Mouse (Mus musculus) midbrain, embryonic 15.5 days (tissue): ENCODE measurements around the gene Gm49358. TPM values are rescaled to one million over a fixed set of nuclear protein-coding genes. Genes with fewer than 3 reads are reported as not detected.

ENCODE experiments used
- ATAC-seq: fragments of 200-750 bp; cut with Nextera tagmentation; replicated peaks from 2 replicates; pipeline ENCODE4 v1.8.0; 2017; ENCODE audit warnings: moderate TSS enrichment
- H3K27ac ChIP-seq: fragments of 300-500 bp; sonication (generic); 2 replicates; pipeline ENCODE4 v1.5.1; 2015; ENCODE audit warnings: mild to moderate bottlenecking, inconsistent platforms
- H3K27me3 ChIP-seq: fragments of 300-500 bp; sonication (generic); replicated peaks from 2 replicates; pipeline ENCODE4 v1.6.1; 2015; ENCODE audit warnings: inconsistent platforms
- H3K36me3 ChIP-seq: fragments of 300-500 bp; sonication (generic); replicated peaks from 2 replicates; pipeline ENCODE4 v1.6.1; 2015; ENCODE audit warnings: inconsistent platforms
- H3K4me1 ChIP-seq: fragments of 300-500 bp; sonication (generic); 2 replicates; pipeline ENCODE4 v1.6.1; 2015; ENCODE audit warnings: inconsistent platforms
- H3K4me2 ChIP-seq: fragments of 300-500 bp; sonication (generic); 2 replicates; pipeline ENCODE4 v1.6.1; 2015; ENCODE audit warnings: inconsistent platforms, mild to moderate bottlenecking, moderate library complexity
- H3K4me3 ChIP-seq: fragments of 300-500 bp; sonication (generic); 2 replicates; pipeline ENCODE4 v1.5.1; 2015; ENCODE audit warnings: mild to moderate bottlenecking, inconsistent platforms
- H3K9ac ChIP-seq: fragments of 300-500 bp; sonication (generic); 2 replicates; pipeline ENCODE4 v1.6.1; 2015; ENCODE audit warnings: mild to moderate bottlenecking, inconsistent platforms
- H3K9me3 ChIP-seq: fragments of 300-500 bp; sonication (generic); 2 replicates; pipeline ENCODE4 v1.6.1; 2016; ENCODE audit warnings: inconsistent platforms
- WGBS: fragments of 180-500 bp; shearing (Covaris S2); methylation state at CpG from one replicate; pipeline ENCODE4 v1.1.7; 2015; ENCODE audit warnings: mixed read lengths; 5-methylcytosine and 5-hydroxymethylcytosine counted together
- polyA plus RNA-seq: library from polyadenylated mRNA; unstranded; fragments of >200 nt; fragmentation: Nextera tagmentation; extraction: Ambion mirVana; gene quantifications from 2 replicates; pipeline ENCODE4 v1.2.1, GENCODE M21; 2015

Gene Gm49358
- polyA plus RNA-seq, 1 experiment from 2014 or later: not detected

- Histone ChIP-seq H3K4me2 (no peak overlapping the region), H3K9ac (no peak overlapping the region), H3K27ac (no peak overlapping the region), H3K4me3 (no peak overlapping the region), H3K9me3 (no peaks in the 10 kb centered on the region), H3K27me3 (no peaks in the 10 kb centered on the region), H3K4me1 (no peaks in the 10 kb centered on the region), H3K36me3 (no peaks in the 10 kb centered on the region)
- 80% methylated on average over 3 of the region's 3 CpGs for WGBS
- ATAC-seq: no peak
Measured at GRCm38 (mm10) chr10:86853433-86853832, 89.7 kb downstream of the Gm49358 start.

- Histone ChIP-seq H3K4me3 (no peak overlapping the region), H3K36me3 (no peaks in the 10 kb centered on the region), H3K4me2 (no peak overlapping the region), H3K4me1 (no peaks in the 10 kb centered on the region), H3K9me3 (no peaks in the 10 kb centered on the region), H3K27ac (no peak overlapping the region), H3K27me3 (no peaks in the 10 kb centered on the region), H3K9ac (no peak overlapping the region)
- WGBS: 72% methylated on average over 4 of the region's 4 CpGs
- no peak for ATAC-seq
Measured at GRCm38 (mm10) chr10:86860396-86860795, 96.6 kb downstream of the Gm49358 start.

GRCm38 (mm10) chr10:86862496-86862895 is 98.7 kb downstream of the Gm49358 start:
- 92% methylated on average over 6 of the region's 6 CpGs for WGBS
- no peaks in the 10 kb centered on the region for H3K9me3 ChIP-seq
- H3K9ac ChIP-seq: no peak overlapping the region
- no peak overlapping the region for H3K4me3 ChIP-seq
- no peaks in the 10 kb centered on the region for H3K27me3 ChIP-seq
- no peaks in the 10 kb centered on the region for H3K4me1 ChIP-seq
- H3K4me2 ChIP-seq: no peak overlapping the region
- H3K36me3 ChIP-seq: no peaks in the 10 kb centered on the region
- H3K27ac ChIP-seq: no peak overlapping the region
- no peak for ATAC-seq

GRCm38 (mm10) chr10:86863429-86863828 is 99.7 kb downstream of the Gm49358 start:
- no peaks in the 10 kb centered on the region for H3K9me3 ChIP-seq
- H3K9ac ChIP-seq: no peak overlapping the region
- H3K4me1 ChIP-seq: no peaks in the 10 kb centered on the region
- H3K4me2 ChIP-seq: no peak overlapping the region
- no peaks in the 10 kb centered on the region for H3K27me3 ChIP-seq
- no peak overlapping the region for H3K4me3 ChIP-seq
- H3K27ac ChIP-seq: no peak overlapping the region
- no peaks in the 10 kb centered on the region for H3K36me3 ChIP-seq
- WGBS: 90% methylated on average over 6 of the region's 6 CpGs
- no peak for ATAC-seq

GRCm38 (mm10) chr10:86872121-86872520 is 108.3 kb downstream of the Gm49358 start:
- H3K27ac ChIP-seq: no peak overlapping the region
- H3K4me1 ChIP-seq: no peaks in the 10 kb centered on the region
- no peaks in the 10 kb centered on the region for H3K36me3 ChIP-seq
- H3K9ac ChIP-seq: no peak overlapping the region
- WGBS: 79% methylated on average over 7 of the region's 7 CpGs
- H3K4me3 ChIP-seq: no peak overlapping the region
- no peak overlapping the region for H3K4me2 ChIP-seq
- no peak for ATAC-seq
- no peaks in the 10 kb centered on the region for H3K9me3 ChIP-seq
- H3K27me3 ChIP-seq: no peaks in the 10 kb centered on the region

- 82% methylated on average over 5 of the region's 5 CpGs for WGBS
- no peaks in the 10 kb centered on the region for H3K9me3 ChIP-seq
- H3K9ac ChIP-seq: no peak overlapping the region
- no peak overlapping the region for H3K27ac ChIP-seq
- H3K4me1 ChIP-seq: no peaks in the 10 kb centered on the region
- no peaks in the 10 kb centered on the region for H3K27me3 ChIP-seq
- H3K36me3 ChIP-seq: no peaks in the 10 kb centered on the region
- H3K4me2 ChIP-seq: no peak overlapping the region
- no peak overlapping the region for H3K4me3 ChIP-seq
- no peak for ATAC-seq
Measured at GRCm38 (mm10) chr10:86872591-86872990, 108.8 kb downstream of the Gm49358 start.

GRCm38 (mm10) chr10:86878721-86879120 is 114.9 kb downstream of the Gm49358 start:
- WGBS: 80% methylated on average over 7 of the region's 7 CpGs

GRCm38 (mm10) chr10:86880071-86880806 is 116.5 kb downstream of the Gm49358 start:
- Histone ChIP-seq H3K36me3 (no peaks in the 10 kb centered on the region), H3K27me3 (no peaks in the 10 kb centered on the region), H3K4me2 (no peak overlapping the region), H3K4me1 (no peaks in the 10 kb centered on the region), H3K9me3 (no peaks in the 10 kb centered on the region), H3K4me3 (no peak overlapping the region), H3K27ac (no peak overlapping the region), H3K9ac (no peak overlapping the region)
- 55% methylated on average over 5 of the region's 5 CpGs for WGBS
- ATAC-seq: no peak

More at GRCm38 (mm10) chr10:86878721-86879120, 114.9 kb downstream of the Gm49358 start:
- no peak overlapping the region for H3K9ac ChIP-seq
- no peak overlapping the region for H3K27ac ChIP-seq
- H3K4me3 ChIP-seq: no peak overlapping the region
- no peaks in the 10 kb centered on the region for H3K9me3 ChIP-seq
- no peaks in the 10 kb centered on the region for H3K36me3 ChIP-seq
- H3K4me2 ChIP-seq: no peak overlapping the region
- no peaks in the 10 kb centered on the region for H3K4me1 ChIP-seq
- ATAC-seq: no peak
- H3K27me3 ChIP-seq: no peaks in the 10 kb centered on the region

GRCm38 (mm10) chr10:86881448-86881847 is 117.7 kb downstream of the Gm49358 start:
- Histone ChIP-seq H3K27ac (no peak overlapping the region), H3K27me3 (no peaks in the 10 kb centered on the region), H3K4me2 (no peak overlapping the region), H3K9me3 (no peaks in the 10 kb centered on the region), H3K4me1 (no peaks in the 10 kb centered on the region), H3K4me3 (no peak overlapping the region), H3K36me3 (no peaks in the 10 kb centered on the region), H3K9ac (no peak overlapping the region)
- no peak for ATAC-seq

Other genes starting within 250 kb of the Gm49358 start
- 297 and 302 TPM in 2 replicates for gene Hsp90b1, start 58.5 kb upstream of the Gm49358 start, polyA plus RNA-seq
- 2.1 and 2.4 TPM in 2 replicates for gene Ttc41, start 58.2 kb upstream of the Gm49358 start, polyA plus RNA-seq
- gene Nt5dc3, start 15.0 kb downstream of the Gm49358 start, polyA plus RNA-seq: 13.8 and 14.4 TPM in 2 replicates
- gene Stab2, start 244.1 kb downstream of the Gm49358 start, polyA plus RNA-seq: 0.18 and 0.26 TPM in 2 replicates